Mouse (Mus musculus): ENCODE measurements around the gene Clspn. TPM values are rescaled to one million over a fixed set of nuclear protein-coding genes. Genes with fewer than 3 reads are reported as not detected.
"Not testable (repeated sequence)": the region's sequence is repeated elsewhere in the genome, so short reads cannot be mapped to it uniquely, and the experiment has no call there.

Clspn gene
- 34.4 and 36.1 TPM in 2 replicates for polyA plus RNA-seq (2015; fragmentation: Nextera tagmentation; extraction: Ambion mirVana)

DNA sequence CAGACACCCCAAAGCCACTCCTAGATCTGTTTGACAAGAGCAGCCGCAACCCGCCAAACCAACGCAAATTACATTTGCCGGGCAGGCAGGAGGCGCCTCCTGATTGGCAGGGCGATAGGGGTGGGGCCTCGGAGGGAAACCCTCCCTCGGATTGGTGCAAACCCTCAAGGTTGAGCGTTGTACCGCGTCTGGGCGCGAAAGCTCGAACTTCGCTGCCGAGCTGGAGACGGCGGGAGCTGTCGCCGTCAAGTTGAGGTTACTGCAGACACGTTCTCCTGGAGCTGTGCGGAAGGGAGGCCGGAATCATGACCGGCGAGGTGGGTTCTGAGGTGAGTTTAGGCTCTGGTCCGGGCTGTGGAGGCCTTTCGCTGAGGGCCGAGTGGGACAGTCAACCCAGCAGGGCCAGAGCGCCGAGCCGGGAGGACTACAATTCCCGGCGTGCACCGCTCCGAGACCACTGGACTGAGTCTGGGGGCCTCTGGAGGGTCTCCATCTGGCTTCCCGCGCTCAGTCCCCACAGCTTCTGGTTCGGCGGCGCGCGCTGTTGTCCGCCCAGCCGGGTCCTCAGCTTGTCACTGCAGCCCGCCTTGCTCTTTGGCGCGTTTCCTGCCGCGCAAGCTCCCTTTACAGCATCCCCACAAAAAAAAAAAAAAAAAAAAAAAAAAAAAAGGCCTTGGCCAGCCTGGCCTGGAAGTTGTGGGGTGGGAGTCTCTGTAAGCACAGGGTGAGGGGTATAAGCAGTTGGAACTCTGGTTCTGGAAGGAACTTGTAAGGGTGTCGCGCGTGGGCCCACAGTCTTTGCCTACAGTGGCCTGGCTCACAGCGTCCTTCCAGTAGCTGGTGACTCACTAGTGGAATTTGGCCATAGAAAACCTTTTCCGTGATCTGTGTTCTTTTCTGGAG lies at the start of gene Clspn:
Clspn (plus strand) TSS at position 127 of the 903 bp plus-strand sequence.
- ATAC-seq (ENCODE audit: insufficient number of reproducible peaks, low FRiP score, low TSS enrichment, low read depth): peak; percentile 93
- Histone ChIP-seq H3K9me3 (no peaks in the 10 kb centered on the region), H3K27me3 (no peaks in the 10 kb centered on the region), H3K4me2 (peak within 1 kb of the TSS; percentile 79), H3K27ac (peak within 1 kb of the TSS; percentile 71), H3K9ac (peak within 1 kb of the TSS; percentile 60), H3K4me3 (peak within 1 kb of the TSS; percentile 79), H3K4me1 (peaks cover 5% of the 10 kb centered on the region), H3K36me3 (peaks cover 12% of the 10 kb centered on the region)
- WGBS: under 1% methylated on average over 54 of the region's 54 CpGs

DNA sequence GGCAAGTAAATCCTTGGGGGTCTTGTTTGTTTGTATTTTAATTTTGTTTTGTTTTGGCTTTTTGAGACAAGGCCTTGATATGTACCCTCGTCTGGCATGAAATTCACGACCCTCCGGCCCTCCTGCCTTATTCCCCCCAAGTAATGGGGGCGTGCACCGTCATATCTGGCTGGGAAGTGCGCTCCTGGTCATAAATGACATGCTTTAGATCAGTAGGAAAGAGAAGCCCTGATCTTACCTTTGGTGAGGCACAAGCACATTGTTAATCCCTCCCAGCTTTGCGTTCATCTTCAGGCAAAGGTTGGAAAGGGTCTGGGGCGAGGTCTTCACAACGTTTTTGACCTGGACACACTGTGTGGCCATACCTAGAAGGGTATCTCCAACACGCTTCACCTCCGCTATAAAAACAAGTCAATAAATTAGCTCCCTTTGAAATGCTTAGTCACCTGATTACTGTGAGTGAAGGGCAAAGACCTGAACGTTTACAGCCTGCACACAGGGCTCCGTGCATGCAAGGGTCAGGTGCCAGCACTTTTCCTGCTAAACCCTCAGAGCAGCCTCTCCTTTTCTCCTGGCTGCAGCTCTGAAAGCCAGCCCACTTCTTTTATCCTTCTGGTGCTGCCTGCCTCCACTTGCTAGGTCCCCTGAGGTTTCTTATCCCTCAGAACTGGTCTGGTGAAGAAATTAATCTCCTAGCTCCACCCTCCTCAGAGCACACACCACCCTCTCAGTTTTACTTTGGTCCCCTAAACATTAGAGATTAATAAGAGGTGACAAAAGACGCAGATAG lies 48.4 kb upstream of the Clspn start:
- no peak overlapping the region for H3K4me3 ChIP-seq
- WGBS: 57% methylated on average over 14 of the region's 14 CpGs
- H3K4me1 ChIP-seq: no peaks in the 10 kb centered on the region
- H3K9ac ChIP-seq: no peak overlapping the region
- no peaks in the 10 kb centered on the region for H3K9me3 ChIP-seq
- ATAC-seq (ENCODE audit: insufficient number of reproducible peaks, low FRiP score, low TSS enrichment, low read depth): no peak
- no peak overlapping the region for H3K27ac ChIP-seq
- H3K4me2 ChIP-seq: no peak overlapping the region
- peaks cover 23% of the 10 kb centered on the region for H3K36me3 ChIP-seq
- no peaks in the 10 kb centered on the region for H3K27me3 ChIP-seq

DNA sequence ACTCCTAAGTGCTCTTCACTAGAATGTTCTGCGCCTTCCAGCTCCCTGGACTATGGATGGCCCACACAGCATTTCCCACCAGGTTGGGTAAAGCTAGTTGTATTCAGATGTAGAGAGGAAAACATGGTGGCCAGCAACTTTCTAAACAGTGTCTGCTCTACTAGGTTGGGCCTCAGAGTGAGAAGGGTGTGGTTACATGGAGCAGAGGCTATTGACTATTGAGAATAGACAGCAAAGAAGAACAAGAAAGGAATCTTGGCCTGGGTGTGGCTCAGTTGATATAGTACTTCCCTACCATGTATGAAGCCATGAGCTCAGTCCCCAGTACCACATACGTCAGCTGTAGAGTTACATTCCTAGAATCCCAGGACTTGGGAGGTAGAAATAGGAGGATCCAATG lies 47.7 kb upstream of the Clspn start:
- 87% methylated on average over 2 of the region's 2 CpGs for WGBS
- no peak overlapping the region for H3K9ac ChIP-seq
- H3K4me1 ChIP-seq: no peaks in the 10 kb centered on the region
- H3K4me2 ChIP-seq: no peak overlapping the region
- no peak overlapping the region for H3K27ac ChIP-seq
- H3K9me3 ChIP-seq: no peaks in the 10 kb centered on the region
- H3K36me3 ChIP-seq: peaks cover 23% of the 10 kb centered on the region
- H3K27me3 ChIP-seq: no peaks in the 10 kb centered on the region
- no peak overlapping the region for H3K4me3 ChIP-seq
- ATAC-seq (ENCODE audit: insufficient number of reproducible peaks, low FRiP score, low TSS enrichment, low read depth): no peak

DNA sequence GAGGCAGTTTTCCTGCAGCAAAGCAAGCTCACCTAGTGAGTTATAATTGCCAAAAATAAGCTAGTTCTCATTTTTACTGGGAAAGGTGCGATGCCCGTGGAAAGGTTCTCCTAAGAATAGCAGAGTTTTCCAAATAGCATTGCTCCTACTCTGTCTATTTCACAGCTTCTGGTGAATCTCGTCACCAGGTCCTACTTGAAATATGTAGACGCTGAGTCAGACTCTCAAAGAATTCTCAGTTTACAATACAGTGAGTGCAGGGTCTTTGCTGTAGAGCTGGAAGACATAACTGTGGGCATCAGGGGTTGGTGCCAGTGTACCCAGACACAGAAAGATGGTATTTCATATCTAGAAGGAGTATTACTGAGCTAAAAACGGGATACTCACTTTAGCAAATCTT lies 45.7 kb upstream of the Clspn start:
- ATAC-seq (ENCODE audit: insufficient number of reproducible peaks, low FRiP score, low TSS enrichment, low read depth): no peak
- H3K27ac ChIP-seq: no peak overlapping the region
- 87% methylated on average over 5 of the region's 5 CpGs for WGBS

DNA sequence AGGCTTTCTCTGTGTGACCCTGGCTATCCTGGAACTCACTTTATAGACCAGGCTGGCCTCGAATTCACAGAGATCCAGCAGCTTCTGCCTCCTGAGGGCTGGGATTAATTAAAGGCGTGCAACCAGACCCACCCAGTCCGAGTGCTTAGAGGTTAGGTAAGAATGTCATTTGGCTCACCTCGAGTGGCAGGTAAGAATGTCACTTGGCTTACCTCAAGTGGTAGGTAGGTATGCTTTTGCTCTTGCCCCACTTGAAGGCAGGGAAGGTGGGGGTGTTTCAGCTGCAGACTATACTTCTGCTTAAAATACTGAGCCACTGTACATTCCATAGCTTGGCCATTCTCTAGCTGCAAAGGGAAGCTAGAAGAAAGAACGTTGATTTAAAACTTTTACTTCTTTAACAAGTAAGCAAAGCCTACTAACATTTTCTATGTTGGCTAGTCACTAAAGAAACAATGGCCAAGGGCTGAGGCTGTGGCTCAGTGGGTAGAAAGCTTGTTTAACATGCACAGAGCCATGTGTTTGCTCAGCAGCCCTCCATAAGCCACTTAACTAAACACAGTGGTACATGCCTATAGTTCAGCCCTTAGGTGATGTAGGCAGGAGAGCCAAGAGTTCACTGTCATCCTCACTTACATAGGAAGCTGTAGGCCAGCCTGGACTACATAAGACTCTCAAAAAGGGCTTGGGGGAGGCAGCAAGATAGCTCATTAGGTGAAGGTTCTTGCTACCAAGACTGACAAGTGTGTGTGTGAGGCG lies 44.2 kb upstream of the Clspn start:
- no peak overlapping the region for H3K4me2 ChIP-seq
- WGBS: 62% methylated on average over 6 of the region's 6 CpGs
- H3K4me3 ChIP-seq: no peak overlapping the region
- peaks cover 16% of the 10 kb centered on the region for H3K36me3 ChIP-seq
- no peaks in the 10 kb centered on the region for H3K4me1 ChIP-seq
- no peaks in the 10 kb centered on the region for H3K27me3 ChIP-seq
- no peak overlapping the region for H3K9ac ChIP-seq
- no peak overlapping the region for H3K27ac ChIP-seq
- ATAC-seq (ENCODE audit: insufficient number of reproducible peaks, low FRiP score, low TSS enrichment, low read depth): no peak
- no peaks in the 10 kb centered on the region for H3K9me3 ChIP-seq

More for the DNA sequence above, 45.7 kb upstream of the Clspn start:
- no peaks in the 10 kb centered on the region for H3K9me3 ChIP-seq
- H3K4me2 ChIP-seq: no peak overlapping the region
- no peak overlapping the region for H3K4me3 ChIP-seq
- H3K27me3 ChIP-seq: no peaks in the 10 kb centered on the region
- H3K36me3 ChIP-seq: peaks cover 26% of the 10 kb centered on the region
- no peaks in the 10 kb centered on the region for H3K4me1 ChIP-seq
- H3K9ac ChIP-seq: no peak overlapping the region

DNA sequence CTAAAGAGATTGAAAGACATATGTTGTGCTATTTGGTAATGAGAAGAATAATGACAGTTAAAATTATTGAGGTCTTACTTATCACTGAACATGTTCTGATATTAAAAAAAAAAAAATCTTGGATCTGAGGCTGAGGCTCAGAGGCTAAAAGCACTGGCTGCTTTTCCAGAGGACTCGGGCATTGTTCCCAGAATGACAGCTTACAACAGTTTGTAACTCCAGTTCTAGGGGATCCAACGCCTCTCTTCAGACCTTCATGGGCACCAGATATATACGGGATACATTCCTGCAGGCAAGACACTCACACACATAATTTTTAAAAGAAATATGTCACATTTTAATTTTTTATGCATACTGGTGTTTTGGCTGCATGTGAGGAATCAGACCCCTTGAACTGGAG lies 30.6 kb upstream of the Clspn start:
- no peak for ATAC-seq (ENCODE audit: insufficient number of reproducible peaks, low FRiP score, low TSS enrichment, low read depth)
- no peak overlapping the region for H3K4me3 ChIP-seq
- no peaks in the 10 kb centered on the region for H3K27me3 ChIP-seq
- no peak overlapping the region for H3K27ac ChIP-seq
- no peak overlapping the region for H3K4me2 ChIP-seq
- no peaks in the 10 kb centered on the region for H3K9me3 ChIP-seq
- H3K4me1 ChIP-seq: no peaks in the 10 kb centered on the region
- H3K9ac ChIP-seq: no peak overlapping the region
- no peaks in the 10 kb centered on the region for H3K36me3 ChIP-seq
- WGBS: 83% methylated on average over 3 of the region's 3 CpGs

DNA sequence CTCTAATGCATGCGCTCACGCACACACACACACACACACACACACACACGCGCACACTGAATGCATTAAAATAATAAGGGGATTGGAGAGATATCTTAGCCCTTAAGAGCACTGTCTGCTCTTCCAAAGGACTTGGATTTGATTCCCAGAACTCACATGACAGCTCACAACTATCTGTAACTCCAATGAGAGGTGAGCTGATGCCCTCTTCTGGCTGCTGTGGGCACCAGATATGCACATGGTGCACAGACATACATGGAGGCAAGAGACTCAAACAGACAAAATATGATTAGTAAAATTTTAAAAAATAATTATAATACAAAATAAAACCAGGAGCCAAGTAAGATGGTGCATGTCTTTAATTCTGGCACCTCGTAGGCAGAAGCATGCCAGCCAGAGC lies 29.9 kb upstream of the Clspn start:
- Histone ChIP-seq H3K4me1 (no peaks in the 10 kb centered on the region), H3K27ac (no peak overlapping the region), H3K4me3 (no peak overlapping the region), H3K4me2 (no peak overlapping the region), H3K9ac (no peak overlapping the region), H3K9me3 (no peaks in the 10 kb centered on the region), H3K27me3 (no peaks in the 10 kb centered on the region), H3K36me3 (no peaks in the 10 kb centered on the region)
- WGBS: 91% methylated on average over 5 of the region's 5 CpGs
- ATAC-seq (ENCODE audit: insufficient number of reproducible peaks, low FRiP score, low TSS enrichment, low read depth): no peak

DNA sequence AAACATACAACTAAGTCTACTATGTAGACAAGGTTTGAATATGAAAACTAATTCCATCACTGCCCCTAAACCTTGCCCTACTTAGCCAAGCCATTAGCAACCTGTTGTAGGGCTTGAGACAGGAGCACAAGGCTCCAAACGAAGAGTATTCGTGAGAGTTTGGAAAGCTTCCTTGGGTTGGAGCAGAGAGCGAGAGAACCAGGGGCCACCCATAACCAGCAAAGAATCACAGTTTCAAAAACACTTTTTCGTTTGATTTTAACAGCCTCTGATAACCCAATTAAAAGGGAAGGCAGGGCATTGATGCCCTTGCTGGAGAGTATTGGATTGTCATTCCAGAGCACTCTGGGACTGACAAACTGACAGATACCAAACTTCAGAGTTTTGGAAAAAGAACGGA lies 24.4 kb upstream of the Clspn start:
- H3K9ac ChIP-seq: peak overlapping the region; percentile 76; the same call in 1 of the 2 replicates
- H3K36me3 ChIP-seq: no peaks in the 10 kb centered on the region
- no peaks in the 10 kb centered on the region for H3K27me3 ChIP-seq
- ATAC-seq (ENCODE audit: insufficient number of reproducible peaks, low FRiP score, low TSS enrichment, low read depth): no peak
- peak overlapping the region; percentile 90 for H3K4me2 ChIP-seq
- 33% methylated on average over 5 of the region's 5 CpGs for WGBS
- H3K4me3 ChIP-seq: peak overlapping the region; percentile 88
- no peaks in the 10 kb centered on the region for H3K9me3 ChIP-seq
- H3K27ac ChIP-seq: no peak overlapping the region
- peaks cover 8% of the 10 kb centered on the region for H3K4me1 ChIP-seq

DNA sequence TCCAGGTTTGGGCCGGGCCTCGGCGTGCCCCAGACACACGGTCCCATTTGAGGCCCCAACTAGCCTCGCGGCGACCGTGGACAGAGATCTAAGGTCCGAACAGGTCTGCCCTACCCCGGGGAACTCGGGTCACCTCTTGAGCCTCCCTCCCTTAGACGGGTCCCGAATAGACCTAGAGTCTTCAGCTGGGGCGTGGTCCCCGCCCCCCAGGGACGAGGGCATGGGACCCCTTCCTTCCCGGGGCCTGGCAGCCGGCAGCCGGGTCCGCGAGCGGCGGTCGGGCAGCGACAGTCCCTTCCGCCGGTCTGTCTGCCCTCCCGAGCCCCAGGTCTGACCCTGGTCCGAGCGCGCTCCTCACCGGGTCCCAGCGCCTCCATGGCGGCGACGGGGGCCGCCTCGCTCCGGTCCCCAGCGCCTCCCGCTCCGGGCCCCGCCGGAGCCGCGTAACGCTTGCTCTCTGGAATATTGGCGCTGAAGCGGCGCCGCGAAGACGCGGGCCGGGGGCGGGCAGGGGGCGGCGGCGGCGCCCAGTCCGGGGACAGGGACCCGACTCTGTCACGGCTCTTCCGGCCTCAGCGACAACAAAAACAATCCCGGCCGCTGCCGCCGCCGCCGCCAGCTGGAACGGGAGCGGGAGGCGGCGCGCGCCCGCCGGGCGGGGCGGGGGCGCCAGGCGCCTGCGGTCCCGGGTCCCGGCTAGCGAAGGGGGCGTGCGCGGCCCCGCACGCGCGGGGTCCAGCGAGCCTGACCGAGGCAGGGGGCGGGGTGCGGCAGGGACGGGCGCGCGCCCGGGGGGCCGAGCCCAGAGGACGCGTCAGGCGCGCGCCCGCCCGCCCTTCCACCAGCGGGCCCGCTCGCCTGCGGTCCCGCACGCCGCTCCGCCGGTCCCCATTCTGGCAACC lies 23.7 kb upstream of the Clspn start, which contains the start of gene Ago4:
Ago4 (minus strand) TSS at position 646 of the 902 bp plus-strand sequence.
- Histone ChIP-seq H3K4me1 (peaks cover 8% of the 10 kb centered on the region), H3K27me3 (no peaks in the 10 kb centered on the region), H3K4me2 (peak within 1 kb of the TSS; percentile 90), H3K9ac (peak within 1 kb of the TSS; percentile 76), H3K36me3 (no peaks in the 10 kb centered on the region), H3K27ac (0 out of 2 replicates have a peak within 1 kb of the TSS, but pooled peaks have one; percentile 38), H3K9me3 (no peaks in the 10 kb centered on the region), H3K4me3 (peak within 1 kb of the TSS; percentile 88)
- ATAC-seq (ENCODE audit: insufficient number of reproducible peaks, low FRiP score, low TSS enrichment, low read depth): peak; percentile 79
- under 1% methylated on average over 83 of the region's 120 CpGs for WGBS

DNA sequence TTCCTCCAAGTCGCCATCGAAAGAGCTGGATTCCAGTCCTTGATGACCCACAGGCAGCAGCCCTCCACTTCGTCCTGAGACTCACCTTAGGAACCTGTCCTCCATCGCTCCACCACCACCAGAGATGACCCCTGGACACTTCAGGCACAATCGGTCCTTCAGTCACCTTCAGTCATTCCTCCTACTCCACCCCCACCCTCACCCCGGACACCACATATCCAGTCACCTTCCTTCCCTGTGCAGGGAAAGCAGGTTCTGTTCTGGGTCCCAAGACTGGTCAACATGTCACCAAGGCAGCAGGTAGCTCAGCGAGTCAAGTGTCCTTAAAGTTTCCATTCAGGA lies 23.0 kb upstream of the Clspn start:
- Histone ChIP-seq H3K9ac (peak overlapping the region; percentile 76), H3K4me1 (peaks cover 8% of the 10 kb centered on the region), H3K27ac (no peak overlapping the region), H3K4me3 (peak overlapping the region; percentile 88), H3K36me3 (no peaks in the 10 kb centered on the region), H3K27me3 (no peaks in the 10 kb centered on the region), H3K4me2 (peak overlapping the region; percentile 90), H3K9me3 (no peaks in the 10 kb centered on the region)
- 11% methylated on average over 7 of the region's 7 CpGs for WGBS
- ATAC-seq (ENCODE audit: insufficient number of reproducible peaks, low FRiP score, low TSS enrichment, low read depth): 0 out of 2 replicates have a peak, but pooled peaks have one; percentile 24

DNA sequence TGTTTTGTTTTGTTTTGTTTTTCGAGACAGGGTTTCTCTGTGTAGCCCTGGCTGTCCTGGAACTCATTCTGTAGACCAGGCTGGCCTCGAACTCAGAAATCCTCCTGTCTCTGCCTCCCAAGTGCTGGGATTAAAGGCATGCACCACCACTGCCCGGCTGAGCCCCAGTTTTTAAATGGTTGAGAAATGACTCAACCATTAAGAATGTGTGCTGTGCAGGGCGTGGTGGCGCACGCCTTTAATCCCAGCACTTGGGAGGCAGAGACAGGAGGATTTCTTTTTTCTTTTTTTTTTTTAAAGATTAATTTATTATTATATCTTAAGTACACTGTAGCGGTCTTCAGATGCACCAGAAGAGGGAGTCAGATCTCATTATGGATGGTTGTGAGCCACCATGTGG lies 21.1 kb upstream of the Clspn start:
- not testable (repeated sequence) for ATAC-seq (ENCODE audit: insufficient number of reproducible peaks, low FRiP score, low TSS enrichment, low read depth); H3K9ac ChIP-seq; H3K4me1 ChIP-seq; H3K36me3 ChIP-seq; H3K9me3 ChIP-seq; H3K4me3 ChIP-seq; H3K4me2 ChIP-seq; H3K27ac ChIP-seq; H3K27me3 ChIP-seq
- 90% methylated on average over 7 of the region's 7 CpGs for WGBS
